Mouse (Mus musculus): Measurements from ENCODE around the gene Krt80. TPM values are rescaled to one million over a fixed set of nuclear protein-coding genes. Genes with fewer than 3 reads are reported as not detected.

Gene Krt80
- total and polyA plus RNA-seq, 3 experiments: 0.20 TPM; not detected in 2

DNA sequence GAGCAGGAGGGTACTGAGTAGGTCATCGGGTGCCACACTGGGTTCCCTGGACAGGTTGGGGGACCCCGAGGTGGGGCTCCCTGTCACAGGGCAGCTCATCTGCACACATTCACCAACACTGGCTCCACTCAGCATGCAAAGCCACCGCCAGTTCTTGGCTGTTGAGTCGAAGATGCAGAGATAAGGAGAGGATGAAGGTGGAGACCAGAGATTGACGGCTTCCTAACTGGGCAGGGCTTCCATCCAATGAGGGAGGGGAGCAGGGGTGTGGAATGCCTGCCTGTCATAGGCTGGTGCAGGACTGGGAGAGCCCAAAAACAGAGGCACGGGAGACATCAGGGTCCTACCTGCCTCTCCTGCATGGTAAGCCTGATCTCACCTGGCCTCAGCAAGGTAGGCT lies 5.5 kb downstream of the Krt80 start:
- Histone ChIP-seq H3K4me2 (ENCODE audit: insufficient read depth, low read depth, poor library complexity, severe bottlenecking) (no peak overlapping the region), H3K36me3 (replicated peaks in 1 of 2; ENCODE audit: control insufficient read depth in 1 of 2, insufficient read depth in 1 of 2, low read length in 1 of 2) (no peaks in the 10 kb centered on the region), H3K79me2 (replicated peaks; ENCODE audit: control insufficient read depth, extremely low read depth, insufficient read depth, poor library complexity, severe bottlenecking) (no peaks in the 10 kb centered on the region), H3K27me3 (replicated peaks) (peaks cover 55% of the 10 kb centered on the region), H3K4me3 (replicated peaks in 1 of 3; ENCODE audit: low read depth in 2 of 3, low read length in 2 of 3, poor library complexity in 1 of 3) (no peak overlapping the region), H3K27ac (ENCODE audit: insufficient read depth, low read depth) (no peak overlapping the region), H3K9me3 (replicated peaks; ENCODE audit: low read length) (no peaks in the 10 kb centered on the region), H3K4me1 (ENCODE audit: control insufficient read depth in 1 of 2, insufficient read depth in 2 of 2) (peaks cover 8 to 49% of the 10 kb centered on the region in 2 experiments), H3K9ac (ENCODE audit: insufficient read depth, low read depth) (no peak overlapping the region)
- no peak for DNase-seq (ENCODE audit: extremely low read depth)
- in situ Hi-C loops (cut with MboI; ENCODE audit: low pct_ligation_motif_present, low pct_unique_long_range_greater_than_20kb, low sequenced_read_pairs) (no loop called here), dilution Hi-C loops (cut with MboI; ENCODE audit: extremely low pct_ligation_motif_present, extremely low pct_unique_long_range_greater_than_20kb, low sequenced_read_pairs) (no loop called here)
- TF ChIP-seq CHD1 (IDR thresholded peaks at IDR 0.05; ENCODE audit: low read depth, low read length) (no peak), TCF12 (IDR thresholded peaks at IDR 0.05; ENCODE audit: low read depth, low read length) (no peak), CTCF (conservative IDR thresholded peaks at IDR 0.05 in 1 of 2, IDR thresholded peaks at IDR 0.05 in 1 of 2; ENCODE audit: low read depth in 2 of 2, low read length in 2 of 2) (no peak), SMC3 (IDR thresholded peaks at IDR 0.05; ENCODE audit: low read depth, low read length) (no peak), GABPA (IDR thresholded peaks at IDR 0.05; ENCODE audit: insufficient replicate concordance, low read depth, low read length) (no peak), MAZ (IDR thresholded peaks at IDR 0.05; ENCODE audit: low read depth, low read length) (no peak), BHLHE40 (IDR thresholded peaks at IDR 0.05; ENCODE audit: low read depth, low read length) (no peak), IRF4 (IDR thresholded peaks at IDR 0.05; ENCODE audit: low read depth, low read length) (no peak), MEF2A (IDR thresholded peaks at IDR 0.05; ENCODE audit: borderline replicate concordance, low read depth, low read length) (no peak), MXI1 (IDR thresholded peaks at IDR 0.05; ENCODE audit: low read depth, low read length) (no peak), RCOR1 (conservative IDR thresholded peaks at IDR 0.05; ENCODE audit: low read depth, low read length) (no peak), PAX5 (IDR thresholded peaks at IDR 0.05; ENCODE audit: low read length) (no peak), CHD2 (IDR thresholded peaks at IDR 0.05; ENCODE audit: low read length) (no peak), E2F4 (IDR thresholded peaks at IDR 0.05; ENCODE audit: insufficient replicate concordance, low read depth, low read length) (no peak), ZMIZ1 (IDR thresholded peaks at IDR 0.05; ENCODE audit: low read depth, low read length) (no peak), ELF1 (IDR thresholded peaks at IDR 0.05; ENCODE audit: low read depth, low read length) (no peak), KAT2A (IDR thresholded peaks at IDR 0.05; ENCODE audit: insufficient replicate concordance, low read length) (no peak), TBP (conservative IDR thresholded peaks at IDR 0.05; ENCODE audit: low read depth, low read length) (no peak), JUND (conservative IDR thresholded peaks at IDR 0.05; ENCODE audit: low read depth, low read length) (no peak), MAFK (IDR thresholded peaks at IDR 0.05; ENCODE audit: insufficient replicate concordance, low read length) (no peak)

DNA sequence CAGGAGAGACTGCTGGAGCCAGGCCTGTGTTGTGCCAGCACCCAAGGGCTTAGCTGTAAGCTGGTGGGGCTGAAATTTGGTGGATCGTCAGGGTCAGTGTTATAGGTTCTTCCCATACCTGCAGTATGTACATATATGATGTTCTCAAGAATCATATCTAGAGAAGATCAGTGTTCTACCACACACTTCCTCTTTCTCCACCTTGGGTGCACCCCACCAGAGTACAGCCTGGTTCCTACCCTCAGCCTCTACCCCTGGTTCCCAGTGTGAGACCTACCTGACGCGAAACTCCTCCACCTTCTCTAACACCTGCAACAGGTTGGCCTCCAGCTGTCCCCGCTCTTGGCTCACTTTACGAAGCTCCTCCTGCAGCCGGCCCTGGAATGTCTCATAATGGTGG lies 6.0 kb downstream of the Krt80 start:
- Histone ChIP-seq H3K4me2 (ENCODE audit: insufficient read depth, low read depth, poor library complexity, severe bottlenecking) (no peak overlapping the region), H3K79me2 (replicated peaks; ENCODE audit: control insufficient read depth, extremely low read depth, insufficient read depth, poor library complexity, severe bottlenecking) (no peaks in the 10 kb centered on the region), H3K4me1 (ENCODE audit: control insufficient read depth in 1 of 2, insufficient read depth in 2 of 2) (peaks cover 8 to 49% of the 10 kb centered on the region in 2 experiments), H3K27me3 (replicated peaks) (peaks cover 56% of the 10 kb centered on the region), H3K27ac (ENCODE audit: insufficient read depth, low read depth) (no peak overlapping the region), H3K9me3 (replicated peaks; ENCODE audit: low read length) (no peaks in the 10 kb centered on the region), H3K36me3 (replicated peaks in 1 of 2; ENCODE audit: control insufficient read depth in 1 of 2, insufficient read depth in 1 of 2, low read length in 1 of 2) (no peaks in the 10 kb centered on the region), H3K9ac (ENCODE audit: insufficient read depth, low read depth) (no peak overlapping the region), H3K4me3 (replicated peaks in 1 of 3; ENCODE audit: low read depth in 2 of 3, low read length in 2 of 3, poor library complexity in 1 of 3) (no peak overlapping the region)
- dilution Hi-C loops (cut with MboI; ENCODE audit: extremely low pct_ligation_motif_present, extremely low pct_unique_long_range_greater_than_20kb, low sequenced_read_pairs) (no loop called here), in situ Hi-C loops (cut with MboI; ENCODE audit: low pct_ligation_motif_present, low pct_unique_long_range_greater_than_20kb, low sequenced_read_pairs) (no loop called here)
- no peak for DNase-seq (ENCODE audit: extremely low read depth)
- TF ChIP-seq ZMIZ1 (IDR thresholded peaks at IDR 0.05; ENCODE audit: low read depth, low read length) (no peak), SMC3 (IDR thresholded peaks at IDR 0.05; ENCODE audit: low read depth, low read length) (no peak), BHLHE40 (IDR thresholded peaks at IDR 0.05; ENCODE audit: low read depth, low read length) (no peak)
